Mouse (Mus musculus) liver, adult 10 weeks (tissue): ENCODE data around the gene P2ry1. TPM values are rescaled to one million over a fixed set of nuclear protein-coding genes. Genes with fewer than 3 reads are reported as not detected.

Experiments
- polyA plus RNA-seq: library from polyadenylated mRNA; stranded (reverse); fragments of 350-450 nt; fragmentation: Illumina TruSeq; extraction: RNeasy Lipid Tissue Mini Kit (QIAGEN cat#74804); gene quantifications from one replicate; pipeline ENCODE4 v1.2.3, GENCODE M21; 2014; ENCODE audit warnings: low read depth, low replicate concordance

P2ry1 gene
- polyA plus RNA-seq, result 12.1 TPM

DNA sequence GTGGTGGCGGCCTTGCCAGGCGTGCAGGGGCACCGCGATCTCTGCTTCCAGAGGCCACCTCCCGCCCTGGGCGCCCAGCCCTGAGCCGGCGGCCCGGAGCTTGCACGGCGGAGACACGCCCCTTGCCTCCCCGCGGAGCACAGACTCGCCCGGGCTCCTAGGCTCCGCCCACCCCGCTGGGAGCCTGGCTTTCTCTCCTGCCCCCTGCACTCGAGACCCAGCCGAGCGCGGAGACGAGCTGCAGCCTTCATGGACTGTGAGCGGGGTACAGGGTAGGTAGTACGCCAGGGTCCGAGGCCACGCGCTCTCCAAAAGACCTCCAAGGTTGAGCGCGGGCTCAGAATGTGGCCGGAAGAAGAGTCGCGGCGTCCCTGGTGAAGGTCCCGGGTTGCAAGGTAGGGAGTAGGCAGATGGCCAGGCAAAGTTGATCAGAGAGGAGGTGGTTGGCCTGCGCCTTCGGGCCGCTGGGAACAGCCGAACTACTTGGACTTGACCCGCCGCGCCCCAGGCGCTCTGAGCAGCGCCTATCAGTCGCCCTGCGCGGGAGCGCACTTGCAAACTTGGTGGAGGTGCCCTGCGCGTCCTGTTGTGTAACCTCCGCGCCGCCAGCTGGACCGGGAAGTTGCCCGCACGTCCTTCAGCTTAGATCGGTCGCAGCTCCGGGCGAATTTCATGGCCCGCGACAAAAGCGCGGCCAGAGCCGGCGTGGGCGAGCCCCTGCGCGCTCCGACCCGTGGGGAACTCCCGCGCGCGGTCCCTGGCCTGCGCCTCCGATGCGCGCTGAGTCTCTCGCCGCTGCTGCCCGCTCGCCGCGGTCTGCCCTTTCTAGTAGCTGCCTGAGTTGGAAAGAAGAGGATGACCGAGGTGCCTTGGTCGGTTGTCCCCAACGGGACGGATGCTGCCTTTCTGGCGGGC, at the start of gene P2ry1:
Gene P2ry1, plus strand, starts transcription at position 209 of the 915 bp plus-strand sequence.

